Mouse (Mus musculus) G1E (cell line): ENCODE measurements at regions not wholly inside any gene's neighbourhood (a gene's known extent, or its start where the extent isn't known, plus 50 kb on each side); places are given as distances from the start of the nearest gene placed in this dataset.

Source experiments
- ATAC-seq: 2 replicates; pipeline ENCODE4 v1.8.0; 2016; ENCODE audit warnings: mild to moderate bottlenecking; ENCODE audit not compliant: insufficient number of reproducible peaks, poor library complexity, low FRiP score, severe bottlenecking; ENCODE audit errors: extremely low read depth
- DNase-seq: peaks from one replicate; pipeline ENCODE4 v3.0.0; 2012; ENCODE audit warnings: low spot score
- H3K27me3 ChIP-seq: 2 replicates; pipeline ENCODE4 v1.6.1; 2012; ENCODE audit warnings: mild to moderate bottlenecking, low read length, inconsistent platforms; ENCODE audit not compliant: insufficient read depth
- H3K36me3 ChIP-seq: replicated peaks from 2 replicates; pipeline ENCODE3; 2012; ENCODE audit warnings: mild to moderate bottlenecking, inconsistent platforms
- H3K4me1 ChIP-seq: 2 replicates; pipeline ENCODE4 v1.6.1; 2012; ENCODE audit warnings: low read depth, low read length, inconsistent platforms, mixed read lengths; ENCODE audit not compliant: insufficient read depth
- H3K4me3 ChIP-seq: 2 replicates; pipeline ENCODE4 v1.5.1; 2012; ENCODE audit warnings: low read depth, mild to moderate bottlenecking, inconsistent platforms, low read length, moderate library complexity, mixed read lengths
- H3K9me3 ChIP-seq: replicated peaks from 2 replicates; pipeline ENCODE4 v1.6.1; 2012; ENCODE audit warnings: inconsistent platforms
- CTCF ChIP-seq: IDR thresholded peaks from 2 replicates; pipeline ENCODE4 v1.5.1; 2012; ENCODE audit warnings: low read depth, low read length, inconsistent platforms, mixed read lengths
- GATA1 ChIP-seq: IDR thresholded peaks from 2 replicates; pipeline ENCODE4 v1.6.1; 2012; ENCODE audit warnings: borderline replicate concordance, low read length, inconsistent platforms, mixed read lengths
- GATA2 ChIP-seq: IDR thresholded peaks from 2 replicates; pipeline ENCODE4 v1.6.1; 2012; ENCODE audit warnings: low read depth, low read length, inconsistent platforms, borderline replicate concordance
- POLR2AphosphoS5 ChIP-seq: IDR thresholded peaks from 2 replicates; pipeline ENCODE4 v1.6.1; 2012; ENCODE audit warnings: low read depth, low read length, inconsistent platforms; ENCODE audit not compliant: insufficient replicate concordance
- TAL1 ChIP-seq: conservative IDR thresholded peaks from 2 replicates; pipeline ENCODE4 v1.6.1; 2012; ENCODE audit warnings: low read depth, low read length, inconsistent platforms, mixed read lengths

GRCm38 (mm10) chr11:19456577-19456976, 437.8 kb upstream of the Meis1 start:
- DNase-seq, result no peak
- H3K27me3 ChIP-seq, result no peaks in the 10 kb centered on the region
- H3K4me1 ChIP-seq, result no peaks in the 10 kb centered on the region
- no peaks in the 10 kb centered on the region for H3K9me3 ChIP-seq
- ATAC-seq, result no peak
- H3K36me3 ChIP-seq, result no peaks in the 10 kb centered on the region
- TF ChIP-seq TAL1, result no peak
- no peak for TF ChIP-seq GATA2
- no peak for TF ChIP-seq POLR2AphosphoS5
- TF ChIP-seq CTCF, result no peak
- TF ChIP-seq GATA1, result no peak
- no peak overlapping the region for H3K4me3 ChIP-seq

GRCm38 (mm10) chr11:19463730-19464358, 445.1 kb upstream of the Meis1 start:
- no peaks in the 10 kb centered on the region for H3K36me3 ChIP-seq
- no peaks in the 10 kb centered on the region for H3K4me1 ChIP-seq
- no peaks in the 10 kb centered on the region for H3K9me3 ChIP-seq
- no peak overlapping the region for H3K4me3 ChIP-seq
- no peak for ATAC-seq
- no peaks in the 10 kb centered on the region for H3K27me3 ChIP-seq
- DNase-seq, result no peak
- no peak for TF ChIP-seq CTCF
- TF ChIP-seq POLR2AphosphoS5, result no peak
- TF ChIP-seq GATA2, result no peak
- no peak for TF ChIP-seq GATA1
- no peak for TF ChIP-seq TAL1

- Histone ChIP-seq H3K4me3 (no peak overlapping the region), H3K9me3 (no peaks in the 10 kb centered on the region)
Measured at GRCm38 (mm10) chr11:19468373-19468772, 449.6 kb upstream of the Meis1 start.

GRCm38 (mm10) chr11:19468803-19469202, 450.0 kb upstream of the Meis1 start:
- DNase-seq (no peak), ATAC-seq (no peak)
- Histone ChIP-seq H3K36me3 (no peaks in the 10 kb centered on the region), H3K9me3 (no peaks in the 10 kb centered on the region), H3K27me3 (no peaks in the 10 kb centered on the region), H3K4me1 (no peaks in the 10 kb centered on the region), H3K4me3 (no peak overlapping the region)
- TF ChIP-seq GATA1 (no peak), POLR2AphosphoS5 (no peak), TAL1 (no peak), CTCF (no peak), GATA2 (no peak)

More at GRCm38 (mm10) chr11:19468373-19468772, 449.6 kb upstream of the Meis1 start:
- no peak for DNase-seq
- Histone ChIP-seq H3K4me1 (no peaks in the 10 kb centered on the region), H3K27me3 (no peaks in the 10 kb centered on the region), H3K36me3 (no peaks in the 10 kb centered on the region)
- ATAC-seq, result no peak
- TF ChIP-seq CTCF (no peak), GATA2 (no peak), TAL1 (no peak), GATA1 (no peak), POLR2AphosphoS5 (no peak)

- Histone ChIP-seq H3K4me1 (no peaks in the 10 kb centered on the region), H3K9me3 (no peaks in the 10 kb centered on the region), H3K36me3 (no peaks in the 10 kb centered on the region), H3K4me3 (no peak overlapping the region), H3K27me3 (no peaks in the 10 kb centered on the region)
- no peak for TF ChIP-seq CTCF
- no peak for TF ChIP-seq GATA2
- TF ChIP-seq GATA1, result no peak
- no peak for TF ChIP-seq TAL1
- TF ChIP-seq POLR2AphosphoS5, result no peak
- DNase-seq, result no peak
- no peak for ATAC-seq
Measured at GRCm38 (mm10) chr11:19470648-19471341, 452.0 kb upstream of the Meis1 start.

- DNase-seq (no peak), ATAC-seq (no peak)
- H3K4me3 ChIP-seq, result no peak overlapping the region
- H3K36me3 ChIP-seq, result no peaks in the 10 kb centered on the region
- 0 out of 2 replicates have a peak, but pooled peaks cover 3% of the 10 kb centered on the region for H3K27me3 ChIP-seq
- TF ChIP-seq GATA2 (no peak), GATA1 (no peak), CTCF (no peak), TAL1 (no peak), POLR2AphosphoS5 (no peak)
- H3K4me1 ChIP-seq, result no peaks in the 10 kb centered on the region
- H3K9me3 ChIP-seq, result no peaks in the 10 kb centered on the region
Measured at GRCm38 (mm10) chr11:19475068-19475786, 448.9 kb upstream of the Spred2 start.
